Mouse (Mus musculus) cerebellum, adult 8-10 months (tissue): ENCODE data around the gene Stard10.

Source experiments
- DNase-seq: peaks from one replicate; pipeline ENCODE4 v3.0.0; 2022

Stard10 gene

GRCm38 (mm10) chr7:101317014-101317413 is at the start of gene Stard10:
Gene Stard10, plus strand, starts transcription at chr7:101317086.
- DNase-seq, result no peak

GRCm38 (mm10) chr7:101267457-101268259 is 49.2 kb upstream of the Stard10 start:
- DNase-seq, result no peak

GRCm38 (mm10) chr7:101271602-101272001 is 45.3 kb upstream of the Stard10 start:
- DNase-seq, result no peak

- no peak for DNase-seq
Observed at GRCm38 (mm10) chr7:101272466-101273160, 44.3 kb upstream of the Stard10 start.

GRCm38 (mm10) chr7:101282721-101283120 is 34.2 kb upstream of the Stard10 start:
- no peak for DNase-seq

GRCm38 (mm10) chr7:101284504-101284903 is 32.4 kb upstream of the Stard10 start:
- DNase-seq, result no peak

GRCm38 (mm10) chr7:101286891-101287290 is 30.0 kb upstream of the Stard10 start:
- no peak for DNase-seq

GRCm38 (mm10) chr7:101287820-101288219 is 29.1 kb upstream of the Stard10 start:
- no peak for DNase-seq

- DNase-seq, result no peak
Observed at GRCm38 (mm10) chr7:101288436-101288835, 28.4 kb upstream of the Stard10 start.

GRCm38 (mm10) chr7:101290401-101290800 is 26.5 kb upstream of the Stard10 start:
- no peak for DNase-seq

GRCm38 (mm10) chr7:101291211-101291610 is 25.7 kb upstream of the Stard10 start:
- no peak for DNase-seq

- DNase-seq, result no peak
Observed at GRCm38 (mm10) chr7:101291641-101292040, 25.2 kb upstream of the Stard10 start.

GRCm38 (mm10) chr7:101292086-101292485 is 24.8 kb upstream of the Stard10 start:
- DNase-seq, result no peak

GRCm38 (mm10) chr7:101292696-101293095 is 24.2 kb upstream of the Stard10 start:
- no peak for DNase-seq

GRCm38 (mm10) chr7:101293138-101293537 is 23.7 kb upstream of the Stard10 start:
- no peak for DNase-seq

- no peak for DNase-seq
Observed at GRCm38 (mm10) chr7:101293611-101294010, 23.3 kb upstream of the Stard10 start.

GRCm38 (mm10) chr7:101295438-101295837 is 21.4 kb upstream of the Stard10 start:
- no peak for DNase-seq

GRCm38 (mm10) chr7:101296252-101297022 is 20.4 kb upstream of the Stard10 start:
- peak; percentile 85 for DNase-seq

- DNase-seq, result peak; percentile 66
Observed at GRCm38 (mm10) chr7:101297023-101297405, 19.9 kb upstream of the Stard10 start.

GRCm38 (mm10) chr7:101298375-101298774 is 18.5 kb upstream of the Stard10 start:
- DNase-seq, result no peak

GRCm38 (mm10) chr7:101301361-101301880 is 15.5 kb upstream of the Stard10 start:
- DNase-seq, result peak; percentile 52

- peak; percentile 97 for DNase-seq
Observed at GRCm38 (mm10) chr7:101301881-101302456, 14.9 kb upstream of the Stard10 start, which contains the start of gene Atg16l2. Gene Atg16l2, minus strand, starts transcription at chr7:101302251.

GRCm38 (mm10) chr7:101302691-101303090 is 14.2 kb upstream of the Stard10 start:
- no peak for DNase-seq
